Mouse (Mus musculus): ENCODE results near the gene Zfp169. TPM values are rescaled to one million over a fixed set of nuclear protein-coding genes. Genes with fewer than 3 reads are reported as not detected.
A peak's percentile ranks its signal among the peaks of the same experiment; 100 is the strongest.

Gene Zfp169
- total and polyA plus RNA-seq, 2 experiments from 2014 or later: 2.2 to 46.7 TPM

DNA sequence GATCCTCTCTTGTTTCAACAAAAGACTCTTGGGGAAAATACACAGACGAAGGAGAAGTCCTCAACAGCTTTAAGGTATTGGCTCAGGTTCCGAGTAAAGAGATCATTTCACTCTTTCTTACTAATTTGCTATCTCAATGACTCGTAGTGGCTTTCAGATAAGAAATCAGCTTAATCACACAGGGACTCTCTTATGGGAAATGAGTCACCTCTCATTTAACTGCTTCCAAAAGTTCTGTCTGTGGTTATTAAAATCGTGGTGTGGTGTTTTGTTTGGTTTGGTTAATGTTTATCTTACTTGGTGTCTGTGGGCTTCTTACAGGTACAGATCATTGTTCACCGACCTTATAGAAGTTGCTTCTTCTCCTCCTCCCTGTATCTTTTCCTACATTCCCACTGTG is 10.8 kb downstream of the Zfp169 start:
- ATAC-seq (ENCODE audit: low FRiP score) (no peak), DNase-seq (ENCODE audit: low spot score) (no peak)
- H3K36me3 ChIP-seq (ENCODE audit: insufficient read depth, low read length): peaks cover 35% of the 10 kb centered on the region
- 82% methylated on average over 5 of the region's 5 CpGs for WGBS
- no peak overlapping the region for H3K4me2 ChIP-seq (ENCODE audit: low read depth, low read length, poor library complexity, severe bottlenecking)
- H3K4me1 ChIP-seq (ENCODE audit: insufficient read depth, low read length): no peaks in the 10 kb centered on the region
- H3K9ac ChIP-seq (replicated peaks; ENCODE audit: low read length, poor library complexity, severe bottlenecking): no peak overlapping the region
- H3K27ac ChIP-seq (ENCODE audit: low read depth, low read length): no peak overlapping the region
- no peaks in the 10 kb centered on the region for H3K27me3 ChIP-seq (ENCODE audit: insufficient read depth, low read length)
- no peaks in the 10 kb centered on the region for H3K9me3 ChIP-seq (ENCODE audit: low read length)
- no peak overlapping the region for H3K4me3 ChIP-seq (ENCODE audit: low read depth, low read length)
- no peak for TF ChIP-seq CTCF (IDR thresholded peaks at IDR 0.05)

DNA sequence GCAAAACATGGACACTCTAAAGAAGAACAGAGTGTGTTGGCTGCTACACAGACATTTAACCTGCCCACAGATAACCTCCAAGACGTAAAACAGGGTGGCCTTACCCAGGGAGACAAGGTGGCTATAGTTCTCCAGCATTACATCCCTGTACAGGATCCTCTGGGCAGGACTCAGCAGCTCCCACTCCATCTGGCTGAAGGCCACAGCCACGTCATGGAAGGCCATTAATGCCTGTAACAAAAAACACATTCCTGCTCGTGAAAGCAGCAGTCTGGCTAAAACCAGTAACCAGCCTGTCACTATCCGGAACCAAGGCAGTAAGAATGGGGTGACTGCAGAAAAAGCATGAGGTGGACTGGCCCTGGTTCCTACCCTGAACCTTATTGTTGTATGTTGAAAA is 14.6 kb downstream of the Zfp169 start:
- WGBS: 67% methylated on average over 4 of the region's 4 CpGs
- DNase-seq (ENCODE audit: low spot score) (peak; percentile 24), ATAC-seq (ENCODE audit: low FRiP score) (no peak)
- no peak overlapping the region for H3K4me3 ChIP-seq (ENCODE audit: low read depth, low read length)
- H3K27me3 ChIP-seq (ENCODE audit: insufficient read depth, low read length): no peaks in the 10 kb centered on the region
- TF ChIP-seq CTCF (IDR thresholded peaks at IDR 0.05): no peak
- H3K4me1 ChIP-seq (ENCODE audit: insufficient read depth, low read length): no peaks in the 10 kb centered on the region
- H3K4me2 ChIP-seq (ENCODE audit: low read depth, low read length, poor library complexity, severe bottlenecking): no peak overlapping the region
- H3K9ac ChIP-seq (replicated peaks; ENCODE audit: low read length, poor library complexity, severe bottlenecking): no peak overlapping the region
- H3K36me3 ChIP-seq (ENCODE audit: insufficient read depth, low read length): peaks cover 10% of the 10 kb centered on the region
- no peaks in the 10 kb centered on the region for H3K9me3 ChIP-seq (ENCODE audit: low read length)
- peak overlapping the region; percentile 65 for H3K27ac ChIP-seq (ENCODE audit: low read depth, low read length)

DNA sequence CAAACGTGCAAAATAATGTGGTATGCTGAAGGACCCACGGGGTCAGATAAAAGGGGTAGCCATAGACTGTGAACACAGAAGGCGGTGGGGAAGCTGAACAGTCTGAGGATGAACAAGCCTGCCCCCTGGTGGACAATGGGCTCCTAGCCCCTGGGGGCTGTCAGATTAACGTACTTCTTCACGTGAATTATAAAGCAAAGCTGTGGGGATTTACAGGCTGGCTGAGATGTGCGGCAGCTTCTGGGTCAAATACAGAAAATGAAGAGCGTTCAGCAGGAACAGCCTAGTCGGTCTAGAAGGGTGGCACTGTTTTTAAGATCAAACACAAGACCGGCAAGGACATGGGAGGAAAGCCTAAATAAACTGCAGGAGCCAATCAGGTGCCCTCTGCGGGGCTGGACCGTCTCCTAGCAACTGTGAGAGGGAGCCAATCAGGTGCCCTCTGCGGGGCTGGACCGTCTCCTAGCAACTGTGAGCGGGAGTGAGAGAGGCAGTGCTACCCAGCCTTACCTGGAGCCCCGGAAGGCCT is 15.5 kb downstream of the Zfp169 start:
- Histone ChIP-seq H3K9me3 (ENCODE audit: low read length) (no peaks in the 10 kb centered on the region), H3K4me1 (ENCODE audit: insufficient read depth, low read length) (no peaks in the 10 kb centered on the region), H3K4me3 (ENCODE audit: low read depth, low read length) (peak overlapping the region; percentile 17), H3K27me3 (ENCODE audit: insufficient read depth, low read length) (no peaks in the 10 kb centered on the region), H3K36me3 (ENCODE audit: insufficient read depth, low read length) (peaks cover 6% of the 10 kb centered on the region; the same call in 1 of the 2 replicates), H3K9ac (replicated peaks; ENCODE audit: low read length, poor library complexity, severe bottlenecking) (no peak overlapping the region), H3K4me2 (ENCODE audit: low read depth, low read length, poor library complexity, severe bottlenecking) (peak overlapping the region; percentile 26; the same call in 1 of the 2 replicates), H3K27ac (ENCODE audit: low read depth, low read length) (peak overlapping the region; percentile 65)
- TF ChIP-seq CTCF (IDR thresholded peaks at IDR 0.05): peak; percentile 92
- DNase-seq (ENCODE audit: low spot score) (peak; percentile 88), ATAC-seq (ENCODE audit: low FRiP score) (peak; percentile 99)
- WGBS: 4% methylated on average over 15 of the region's 15 CpGs

DNA sequence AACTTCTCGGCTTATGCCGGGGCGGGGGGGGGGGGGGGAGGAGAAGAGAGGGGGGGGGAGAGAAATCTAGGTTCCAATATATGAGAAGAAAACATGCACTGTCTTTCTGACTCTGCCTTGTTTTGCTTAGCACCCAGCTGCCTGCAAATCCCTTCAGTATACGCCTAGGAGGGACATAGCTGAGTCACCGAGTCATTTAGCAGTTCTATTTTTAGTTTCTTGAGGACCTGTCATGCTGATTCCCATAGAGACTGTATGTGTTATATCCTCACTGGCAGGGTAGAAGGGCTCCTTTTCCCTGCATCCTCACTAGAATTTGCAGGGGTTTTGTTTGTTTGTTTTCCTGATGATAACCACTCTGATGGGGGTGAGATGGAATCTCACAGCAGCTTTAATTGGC is 20.1 kb downstream of the Zfp169 start:
- ATAC-seq (ENCODE audit: low FRiP score) (no peak), DNase-seq (ENCODE audit: low spot score) (no peak)
- Histone ChIP-seq H3K27me3 (ENCODE audit: insufficient read depth, low read length) (no peaks in the 10 kb centered on the region), H3K9me3 (ENCODE audit: low read length) (no peaks in the 10 kb centered on the region), H3K36me3 (ENCODE audit: insufficient read depth, low read length) (peaks cover 28% of the 10 kb centered on the region), H3K4me3 (ENCODE audit: low read depth, low read length) (no peak overlapping the region), H3K9ac (replicated peaks; ENCODE audit: low read length, poor library complexity, severe bottlenecking) (no peak overlapping the region), H3K27ac (ENCODE audit: low read depth, low read length) (no peak overlapping the region), H3K4me2 (ENCODE audit: low read depth, low read length, poor library complexity, severe bottlenecking) (no peak overlapping the region), H3K4me1 (ENCODE audit: insufficient read depth, low read length) (no peaks in the 10 kb centered on the region)
- WGBS: 83% methylated on average over 3 of the region's 5 CpGs
- no peak for TF ChIP-seq CTCF (IDR thresholded peaks at IDR 0.05)

DNA sequence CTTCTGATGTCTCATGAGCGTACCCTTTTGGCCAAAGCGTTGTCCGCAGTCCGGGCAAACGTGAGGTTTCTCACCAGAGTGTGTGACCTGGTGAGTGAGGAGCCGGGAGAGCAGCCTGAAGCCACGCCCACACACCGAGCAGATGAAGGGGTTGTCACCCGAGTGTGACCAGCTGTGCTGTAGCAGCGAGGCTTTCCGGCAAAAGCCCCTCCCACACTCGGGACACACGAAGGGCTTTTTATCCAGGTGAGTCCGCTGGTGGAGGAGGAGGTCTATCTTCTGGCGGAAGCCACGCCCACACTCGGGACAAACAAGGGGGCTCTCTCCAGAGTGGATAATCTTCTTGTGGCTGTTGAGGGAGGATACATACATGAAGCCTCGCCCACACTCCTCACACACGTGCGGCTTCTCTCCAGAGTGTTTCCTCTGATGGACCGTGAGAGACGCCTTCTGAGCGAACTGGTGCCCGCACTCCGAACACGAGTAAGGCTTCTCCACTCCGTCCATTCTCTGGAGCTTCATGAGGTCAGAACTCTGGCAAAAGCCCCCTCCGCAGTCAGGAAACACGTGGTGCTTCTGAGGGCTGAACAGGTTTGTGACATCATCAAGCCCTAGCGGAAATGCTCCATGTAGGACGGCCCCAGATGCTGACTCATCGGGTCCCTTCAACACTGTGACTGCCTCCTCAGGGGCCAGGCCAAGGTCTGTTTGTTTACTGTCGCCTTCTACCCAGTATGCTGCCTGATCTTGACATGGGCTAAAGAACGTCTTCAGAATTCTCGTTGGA is 22.7 kb downstream of the Zfp169 start:
- Histone ChIP-seq H3K9me3 (ENCODE audit: low read length) (no peaks in the 10 kb centered on the region), H3K4me2 (ENCODE audit: low read depth, low read length, poor library complexity, severe bottlenecking) (no peak overlapping the region), H3K27ac (ENCODE audit: low read depth, low read length) (no peak overlapping the region), H3K4me1 (ENCODE audit: insufficient read depth, low read length) (no peaks in the 10 kb centered on the region), H3K27me3 (ENCODE audit: insufficient read depth, low read length) (no peaks in the 10 kb centered on the region), H3K4me3 (ENCODE audit: low read depth, low read length) (no peak overlapping the region), H3K36me3 (ENCODE audit: insufficient read depth, low read length) (peaks cover 34% of the 10 kb centered on the region), H3K9ac (replicated peaks; ENCODE audit: low read length, poor library complexity, severe bottlenecking) (no peak overlapping the region)
- no peak for TF ChIP-seq CTCF (IDR thresholded peaks at IDR 0.05)
- WGBS: 90% methylated on average over 35 of the region's 35 CpGs
- ATAC-seq (ENCODE audit: low FRiP score) (no peak), DNase-seq (ENCODE audit: low spot score) (no peak)

DNA sequence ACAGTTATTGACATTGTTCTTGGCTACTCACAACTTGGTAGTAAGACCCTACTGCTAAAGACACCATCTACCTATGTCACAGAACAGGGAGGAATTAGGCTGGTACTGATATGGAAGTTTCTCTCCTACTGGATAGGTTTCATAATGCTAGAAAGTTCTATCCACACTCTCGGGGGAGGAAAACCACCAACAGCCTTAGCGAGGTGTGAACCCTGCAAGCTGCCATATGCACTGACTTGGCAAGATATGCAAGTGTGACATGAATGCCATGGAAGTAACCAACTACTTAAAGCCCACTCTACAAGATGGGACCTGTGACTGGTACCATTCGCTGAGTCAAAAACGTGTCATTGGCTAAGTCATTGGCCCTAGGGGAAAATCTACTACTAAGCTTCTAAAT is 29.6 kb downstream of the Zfp169 start:
- Histone ChIP-seq H3K4me2 (ENCODE audit: low read depth, low read length, poor library complexity, severe bottlenecking) (no peak overlapping the region), H3K27me3 (ENCODE audit: insufficient read depth, low read length) (no peaks in the 10 kb centered on the region), H3K27ac (ENCODE audit: low read depth, low read length) (no peak overlapping the region), H3K9ac (replicated peaks; ENCODE audit: low read length, poor library complexity, severe bottlenecking) (no peak overlapping the region), H3K4me1 (ENCODE audit: insufficient read depth, low read length) (no peaks in the 10 kb centered on the region), H3K36me3 (ENCODE audit: insufficient read depth, low read length) (peaks cover 10% of the 10 kb centered on the region), H3K9me3 (ENCODE audit: low read length) (no peaks in the 10 kb centered on the region), H3K4me3 (ENCODE audit: low read depth, low read length) (no peak overlapping the region)
- no peak for ATAC-seq (ENCODE audit: low FRiP score)
- no peak for DNase-seq (ENCODE audit: low spot score)
- 96% methylated on average over 4 of the region's 4 CpGs for WGBS
- no peak for TF ChIP-seq CTCF (IDR thresholded peaks at IDR 0.05)

All from midbrain, postnatal 0 days (tissue).